Mouse (Mus musculus): ENCODE measurements around the gene Adam1b. TPM values are rescaled to one million over a fixed set of nuclear protein-coding genes. Genes with fewer than 3 reads are reported as not detected.

The Adam1b gene
- polyA plus RNA-seq, 1 experiment = 0.02 TPM

DNA sequence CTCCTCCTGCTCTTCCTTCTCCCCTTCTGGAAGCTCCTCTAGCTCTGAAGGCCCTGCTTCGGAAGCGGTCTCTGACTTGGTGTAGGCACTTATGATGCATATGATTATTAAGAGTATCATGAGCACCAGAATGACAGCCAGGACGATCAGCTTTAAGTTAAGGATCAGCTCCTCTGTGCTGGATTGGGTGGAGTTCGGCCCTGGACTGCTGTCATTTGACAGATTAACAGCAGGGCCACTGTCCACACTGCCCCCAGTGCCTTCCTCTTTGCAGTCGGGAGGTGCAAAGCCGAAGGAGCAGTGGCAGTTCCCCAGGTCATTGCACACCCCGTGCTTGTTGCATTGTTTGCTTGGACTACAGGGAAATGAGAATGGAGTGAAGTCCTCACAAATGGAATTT, 2.5 kb downstream of the Adam1b start:
- H3K79me2 ChIP-seq (ENCODE audit: control insufficient read depth, insufficient read depth) = no peaks in the 10 kb centered on the region
- no peaks in the 10 kb centered on the region for H3K36me3 ChIP-seq (ENCODE audit: control insufficient read depth, insufficient read depth)
- TF ChIP-seq MAX (IDR thresholded peaks at IDR 0.05; ENCODE audit: low read depth) (no peak), MYOG (IDR thresholded peaks at IDR 0.05; ENCODE audit: control insufficient read depth in 1 of 3, insufficient read depth in 1 of 3, insufficient read length in 2 of 3, low read depth in 2 of 3) (no peak), MYOD1 (IDR thresholded peaks at IDR 0.05; ENCODE audit: control insufficient read depth in 1 of 3, insufficient read length in 2 of 3, low read depth in 2 of 3) (no peak), CEBPB (IDR thresholded peaks at IDR 0.05; ENCODE audit: insufficient read depth, poor library complexity, severe bottlenecking) (no peak), REST (IDR thresholded peaks at IDR 0.05; ENCODE audit: insufficient read depth, insufficient read length) (no peak), POLR2A (IDR thresholded peaks at IDR 0.05; ENCODE audit: insufficient read length, low read depth) (no peak), E2F4 (IDR thresholded peaks at IDR 0.05; ENCODE audit: insufficient read depth) (no peak), USF1 (IDR thresholded peaks at IDR 0.05; ENCODE audit: low read depth) (no peak), TCF12 (IDR thresholded peaks at IDR 0.05; ENCODE audit: insufficient read depth, poor library complexity, severe bottlenecking) (no peak), POLR2AphosphoS2 (IDR thresholded peaks at IDR 0.05; ENCODE audit: insufficient read length, low read depth) (no peak), TCF3 (IDR thresholded peaks at IDR 0.05; ENCODE audit: insufficient read length, low read depth) (no peak), SRF (IDR thresholded peaks at IDR 0.05; ENCODE audit: control insufficient read depth, insufficient read length, low read depth) (no peak)
- H3K4me3 ChIP-seq = no peak overlapping the region
- no peak overlapping the region for H3K4me2 ChIP-seq (ENCODE audit: low read depth)
- no peak overlapping the region for H3ac ChIP-seq (ENCODE audit: control insufficient read depth, insufficient read length)
- H3K27me3 ChIP-seq (ENCODE audit: control insufficient read depth, insufficient read depth, insufficient read length) = peaks cover 23% of the 10 kb centered on the region

DNA sequence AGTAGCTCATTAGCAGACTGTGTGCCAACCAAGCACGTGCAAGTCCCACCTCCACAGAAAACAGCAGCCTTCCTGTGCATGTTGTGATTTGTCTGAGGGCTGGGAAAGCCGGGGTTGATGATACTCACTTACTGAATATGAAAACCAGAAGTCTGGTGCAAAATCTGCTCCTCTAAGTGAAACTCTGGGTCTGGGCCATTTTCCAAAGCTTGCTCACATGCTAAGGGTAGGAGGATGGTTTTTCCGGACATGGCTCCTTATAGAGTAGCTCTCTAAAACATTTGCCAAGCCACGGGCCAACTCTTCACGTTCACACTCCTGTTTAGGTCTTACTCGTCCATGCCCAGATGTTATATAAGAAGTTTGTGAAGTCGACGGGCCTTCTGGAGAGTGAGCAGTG, 9.9 kb downstream of the Adam1b start:
- Histone ChIP-seq H3K36me3 (ENCODE audit: control insufficient read depth, insufficient read depth) (no peaks in the 10 kb centered on the region), H3K79me2 (ENCODE audit: control insufficient read depth, insufficient read depth) (no peaks in the 10 kb centered on the region), H3K4me2 (ENCODE audit: low read depth) (no peak overlapping the region), H3K4me3 (no peak overlapping the region), H3K27me3 (ENCODE audit: control insufficient read depth, insufficient read depth, insufficient read length) (peaks cover 32% of the 10 kb centered on the region), H3ac (ENCODE audit: control insufficient read depth, insufficient read length) (no peak overlapping the region)
- TF ChIP-seq SRF (IDR thresholded peaks at IDR 0.05; ENCODE audit: control insufficient read depth, insufficient read length, low read depth) = no peak
- TF ChIP-seq POLR2A (IDR thresholded peaks at IDR 0.05; ENCODE audit: insufficient read length, low read depth) = no peak
- no peak for TF ChIP-seq MYOD1 (IDR thresholded peaks at IDR 0.05; ENCODE audit: control insufficient read depth in 1 of 3, insufficient read length in 2 of 3, low read depth in 2 of 3)
- TF ChIP-seq MYOG (IDR thresholded peaks at IDR 0.05; ENCODE audit: control insufficient read depth in 1 of 3, insufficient read depth in 1 of 3, insufficient read length in 2 of 3, low read depth in 2 of 3) = no peak
- TF ChIP-seq TCF12 (IDR thresholded peaks at IDR 0.05; ENCODE audit: insufficient read depth, poor library complexity, severe bottlenecking) = no peak

DNA sequence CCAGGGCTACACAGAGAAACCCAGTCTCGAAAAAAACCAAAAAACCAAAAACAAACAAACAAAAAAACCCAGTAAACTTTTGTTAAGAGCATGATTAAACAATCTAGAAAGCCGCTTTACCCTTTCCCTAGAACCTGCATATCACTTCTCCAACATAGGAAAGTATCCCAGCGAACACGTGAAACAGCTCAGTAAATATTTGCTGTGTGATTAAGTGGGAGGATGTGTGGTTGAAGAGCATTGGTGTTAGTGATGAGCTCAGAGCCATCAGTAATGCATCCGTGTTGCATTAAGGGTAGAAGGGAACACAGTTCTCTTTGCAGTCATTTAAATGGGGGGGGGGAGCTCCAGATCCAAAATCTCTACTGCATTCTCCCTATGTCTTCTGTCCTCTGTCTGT, 18.4 kb downstream of the Adam1b start:
- H3K36me3 ChIP-seq (ENCODE audit: control insufficient read depth, insufficient read depth) = no peaks in the 10 kb centered on the region
- peaks cover 38% of the 10 kb centered on the region for H3K27me3 ChIP-seq (ENCODE audit: control insufficient read depth, insufficient read depth, insufficient read length)
- H3K79me2 ChIP-seq (ENCODE audit: control insufficient read depth, insufficient read depth) = no peaks in the 10 kb centered on the region
- H3K4me3 ChIP-seq = no peak overlapping the region
- H3ac ChIP-seq (ENCODE audit: control insufficient read depth, insufficient read length) = no peak overlapping the region
- H3K4me2 ChIP-seq (ENCODE audit: low read depth) = no peak overlapping the region
- TF ChIP-seq SRF (IDR thresholded peaks at IDR 0.05; ENCODE audit: control insufficient read depth, insufficient read length, low read depth) (no peak), CEBPB (IDR thresholded peaks at IDR 0.05; ENCODE audit: insufficient read depth, poor library complexity, severe bottlenecking) (no peak), REST (IDR thresholded peaks at IDR 0.05; ENCODE audit: insufficient read depth, insufficient read length) (no peak), POLR2A (IDR thresholded peaks at IDR 0.05; ENCODE audit: insufficient read length, low read depth) (no peak), MYOD1 (IDR thresholded peaks at IDR 0.05; ENCODE audit: control insufficient read depth in 1 of 3, insufficient read length in 2 of 3, low read depth in 2 of 3) (no peak), MYOG (IDR thresholded peaks at IDR 0.05; ENCODE audit: control insufficient read depth in 1 of 3, insufficient read depth in 1 of 3, insufficient read length in 2 of 3, low read depth in 2 of 3) (no peak), TCF12 (IDR thresholded peaks at IDR 0.05; ENCODE audit: insufficient read depth, poor library complexity, severe bottlenecking) (no peak), E2F4 (IDR thresholded peaks at IDR 0.05; ENCODE audit: insufficient read depth) (no peak), MAX (IDR thresholded peaks at IDR 0.05; ENCODE audit: low read depth) (no peak), USF1 (IDR thresholded peaks at IDR 0.05; ENCODE audit: low read depth) (no peak), POLR2AphosphoS2 (IDR thresholded peaks at IDR 0.05; ENCODE audit: insufficient read length, low read depth) (no peak), TCF3 (IDR thresholded peaks at IDR 0.05; ENCODE audit: insufficient read length, low read depth) (no peak)

DNA sequence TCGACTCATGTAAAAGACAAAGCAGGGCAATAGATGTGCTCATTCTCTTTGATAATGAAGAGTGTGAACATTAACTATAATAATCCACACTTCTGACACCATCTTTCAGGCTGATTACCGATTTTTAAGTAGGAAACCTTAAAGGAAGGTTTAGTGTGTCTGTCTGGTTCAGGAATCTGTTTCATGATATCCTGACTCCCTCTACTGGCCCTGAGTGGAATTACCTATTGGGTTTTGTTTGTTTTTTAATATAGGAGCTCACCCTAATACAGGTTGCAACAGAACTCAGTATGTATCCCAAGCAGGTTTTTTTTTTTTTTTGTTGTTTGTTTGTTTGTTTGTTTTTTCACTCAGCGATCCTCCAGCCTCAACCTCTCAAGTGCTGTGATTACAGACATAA, 25.6 kb downstream of the Adam1b start:
- H3K79me2 ChIP-seq (ENCODE audit: control insufficient read depth, insufficient read depth) = no peaks in the 10 kb centered on the region
- no peak overlapping the region for H3K4me3 ChIP-seq
- TF ChIP-seq TCF12 (IDR thresholded peaks at IDR 0.05; ENCODE audit: insufficient read depth, poor library complexity, severe bottlenecking) (no peak), MYOG (IDR thresholded peaks at IDR 0.05; ENCODE audit: control insufficient read depth in 1 of 3, insufficient read depth in 1 of 3, insufficient read length in 2 of 3, low read depth in 2 of 3) (no peak), MAX (IDR thresholded peaks at IDR 0.05; ENCODE audit: low read depth) (no peak), POLR2A (IDR thresholded peaks at IDR 0.05; ENCODE audit: insufficient read length, low read depth) (no peak), MYOD1 (IDR thresholded peaks at IDR 0.05; ENCODE audit: control insufficient read depth in 1 of 3, insufficient read length in 2 of 3, low read depth in 2 of 3) (no peak), CEBPB (IDR thresholded peaks at IDR 0.05; ENCODE audit: insufficient read depth, poor library complexity, severe bottlenecking) (no peak), USF1 (IDR thresholded peaks at IDR 0.05; ENCODE audit: low read depth) (no peak), POLR2AphosphoS2 (IDR thresholded peaks at IDR 0.05; ENCODE audit: insufficient read length, low read depth) (no peak)
- H3K27me3 ChIP-seq (ENCODE audit: control insufficient read depth, insufficient read depth, insufficient read length) = peaks cover 8% of the 10 kb centered on the region
- H3ac ChIP-seq (ENCODE audit: control insufficient read depth, insufficient read length) = no peak overlapping the region
- H3K36me3 ChIP-seq (ENCODE audit: control insufficient read depth, insufficient read depth) = no peaks in the 10 kb centered on the region
- H3K4me2 ChIP-seq (ENCODE audit: low read depth) = no peak overlapping the region

DNA sequence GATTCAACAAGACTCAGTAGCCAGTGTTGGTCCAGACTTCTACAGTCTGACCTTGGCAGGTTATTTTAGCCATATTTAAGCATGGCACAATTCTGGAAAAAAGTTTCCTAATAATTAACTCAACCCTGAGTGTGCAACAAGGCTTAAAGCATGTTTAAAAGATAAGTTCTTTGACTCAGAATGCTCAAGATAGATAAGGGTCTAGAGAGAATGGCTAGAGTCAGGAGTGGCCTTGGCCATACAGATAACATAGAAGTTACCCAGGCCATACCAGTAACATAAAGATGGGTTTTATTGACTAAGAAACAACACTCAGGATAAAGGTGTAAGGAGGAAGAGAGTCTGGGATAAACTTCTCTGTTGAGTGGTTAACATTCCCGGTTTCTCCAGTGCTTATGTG, 27.2 kb downstream of the Adam1b start:
- Histone ChIP-seq H3K27me3 (ENCODE audit: control insufficient read depth, insufficient read depth, insufficient read length) (no peaks in the 10 kb centered on the region), H3K4me2 (ENCODE audit: low read depth) (no peak overlapping the region), H3K36me3 (ENCODE audit: control insufficient read depth, insufficient read depth) (no peaks in the 10 kb centered on the region), H3K4me3 (no peak overlapping the region), H3K79me2 (ENCODE audit: control insufficient read depth, insufficient read depth) (no peaks in the 10 kb centered on the region), H3ac (ENCODE audit: control insufficient read depth, insufficient read length) (no peak overlapping the region)
- TF ChIP-seq POLR2A (IDR thresholded peaks at IDR 0.05; ENCODE audit: insufficient read length, low read depth) (no peak), REST (IDR thresholded peaks at IDR 0.05; ENCODE audit: insufficient read depth, insufficient read length) (no peak), MYOD1 (IDR thresholded peaks at IDR 0.05; ENCODE audit: control insufficient read depth in 1 of 3, insufficient read length in 2 of 3, low read depth in 2 of 3) (no peak), MYOG (IDR thresholded peaks at IDR 0.05; ENCODE audit: control insufficient read depth in 1 of 3, insufficient read depth in 1 of 3, insufficient read length in 2 of 3, low read depth in 2 of 3) (no peak), TCF12 (IDR thresholded peaks at IDR 0.05; ENCODE audit: insufficient read depth, poor library complexity, severe bottlenecking) (no peak), TCF3 (IDR thresholded peaks at IDR 0.05; ENCODE audit: insufficient read length, low read depth) (no peak), USF1 (IDR thresholded peaks at IDR 0.05; ENCODE audit: low read depth) (no peak), MAX (IDR thresholded peaks at IDR 0.05; ENCODE audit: low read depth) (no peak), CEBPB (IDR thresholded peaks at IDR 0.05; ENCODE audit: insufficient read depth, poor library complexity, severe bottlenecking) (no peak), POLR2AphosphoS2 (IDR thresholded peaks at IDR 0.05; ENCODE audit: insufficient read length, low read depth) (no peak)

All from myocyte (in vitro differentiated cells).